ENCODE assay signal across 26 mouse cellular contexts in the genomic region with DNA sequence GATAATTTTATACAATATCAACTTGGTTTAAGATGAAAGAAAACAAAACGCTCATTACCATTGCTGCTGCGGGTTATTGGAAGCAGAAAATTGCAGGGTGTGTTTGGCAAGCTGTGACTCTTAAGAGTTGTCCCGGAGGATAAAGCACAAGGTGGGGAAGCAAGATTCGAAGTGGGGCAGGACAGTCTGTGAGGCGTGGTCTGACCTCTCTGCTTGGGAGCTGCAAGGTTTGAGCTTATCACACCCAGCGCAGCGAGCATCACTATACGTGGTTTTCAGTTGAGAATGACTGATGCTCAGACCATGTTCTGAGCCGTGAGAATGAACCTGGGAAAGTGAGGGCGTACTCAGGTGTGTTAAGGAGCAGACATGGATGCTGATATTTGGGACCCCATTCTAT. TPM values are rescaled to one million over a fixed set of nuclear protein-coding genes. Genes with fewer than 3 reads are reported as not detected.
"Had no signal": no experiment of that assay in that cellular context is flagged by ENCODE, and none has a peak within 500 bp of the region (broad histone marks: within the 10 kb centered on the region; RNA-seq: fewer than 3 reads in every experiment).

No protein-coding gene starts in this region.

- H3K4me3 ChIP-seq: limb, embryonic 12.5 days; limb, embryonic 15.5 days; liver, embryonic 15.5 days; lung, embryonic 15.5 days; midbrain, embryonic 12.5 days; midbrain, embryonic 15.5 days; myocyte; neural tube, embryonic 13.5 days; stomach, embryonic 15.5 days had no signal

- H3K9ac ChIP-seq: limb, embryonic 12.5 days; limb, embryonic 15.5 days; liver, embryonic 15.5 days; lung, embryonic 15.5 days; midbrain, embryonic 12.5 days; midbrain, embryonic 15.5 days; neural tube, embryonic 13.5 days; stomach, embryonic 15.5 days had no signal

- H3K27me3 ChIP-seq: limb, embryonic 12.5 days; limb, embryonic 15.5 days; liver, embryonic 15.5 days; lung, embryonic 15.5 days; midbrain, embryonic 12.5 days; midbrain, embryonic 15.5 days; neural tube, embryonic 13.5 days; stomach, embryonic 15.5 days had no signal

- ATAC-seq: midbrain, embryonic 15.5 days had no signal

- H3K36me3 ChIP-seq: limb, embryonic 12.5 days; limb, embryonic 15.5 days; liver, embryonic 15.5 days; lung, embryonic 15.5 days; midbrain, embryonic 12.5 days; midbrain, embryonic 15.5 days; neural tube, embryonic 13.5 days; stomach, embryonic 15.5 days had no signal

- H3K9me3 ChIP-seq: limb, embryonic 12.5 days; limb, embryonic 15.5 days; liver, embryonic 15.5 days; lung, embryonic 15.5 days; midbrain, embryonic 12.5 days; midbrain, embryonic 15.5 days; neural tube, embryonic 13.5 days; stomach, embryonic 15.5 days had no signal

- DNase-seq: kidney, adult 18-20 months; kidney, adult 9 months; kidney, postnatal 14 days; kidney, postnatal 4 days; left cerebral cortex, postnatal 4 days; lung, adult 18-20 months; lung, postnatal 10 days; lung, postnatal 36 days; retina, postnatal 1 day; right cerebral cortex, postnatal 25 days; spleen, adult 18-20 months; thymus, postnatal 25 days had no signal

- H3K27ac ChIP-seq: limb, embryonic 12.5 days; limb, embryonic 15.5 days; liver, embryonic 15.5 days; lung, embryonic 15.5 days; midbrain, embryonic 12.5 days; midbrain, embryonic 15.5 days; neural tube, embryonic 13.5 days; stomach, embryonic 15.5 days had no signal

- H3K4me1 ChIP-seq: limb, embryonic 12.5 days; liver, embryonic 15.5 days; lung, embryonic 15.5 days; midbrain, embryonic 12.5 days; midbrain, embryonic 15.5 days; neural tube, embryonic 13.5 days; stomach, embryonic 15.5 days had no signal

RNA-seq across cellular contexts. Expression of a gene that starts 17.1 kb away (rescaled TPM):
- total RNA-seq: neutrophil, adult 5-6 weeks had no signal
- polyA plus RNA-seq: midbrain, embryonic 15.5 days had no signal

RNA-seq across cellular contexts. Expression of a gene that starts 29.3 kb away (rescaled TPM):
- total RNA-seq: layer of hippocampus, adult 18-20 months; left cerebral cortex, adult 8-10 months; left cerebral cortex, postnatal 14 days; neutrophil, adult 5-6 weeks had no signal
- polyA plus RNA-seq: limb, embryonic 15.5 days; liver, embryonic 15.5 days; lung, embryonic 15.5 days; midbrain, embryonic 12.5 days; midbrain, embryonic 15.5 days; neural tube, embryonic 13.5 days; thymus, postnatal 0 days had no signal
